Mouse (Mus musculus) forebrain, embryonic 12.5 days (tissue): Measurements from ENCODE around the gene Mrpl21. TPM values are rescaled to one million over a fixed set of nuclear protein-coding genes. Genes with fewer than 3 reads are reported as not detected.

Source experiments
- ATAC-seq: fragments of 200-750 bp; cut with Nextera tagmentation; 2 replicates; pipeline ENCODE4 v1.8.0; 2017; ENCODE audit warnings: moderate TSS enrichment; ENCODE audit not compliant: low FRiP score
- H3K27ac ChIP-seq: fragments of 300-500 bp; sonication (generic); 2 replicates; pipeline ENCODE4 v1.5.1; 2016; ENCODE audit warnings: mild to moderate bottlenecking
- H3K27me3 ChIP-seq: fragments of 300-500 bp; sonication (generic); 2 replicates; pipeline ENCODE4 v1.6.1; 2016; ENCODE audit warnings: mild to moderate bottlenecking
- H3K36me3 ChIP-seq: fragments of 300-500 bp; sonication (generic); replicated peaks from 2 replicates; pipeline ENCODE4 v1.6.1; 2016; ENCODE audit warnings: mild to moderate bottlenecking
- H3K4me1 ChIP-seq: fragments of 300-500 bp; sonication (generic); 2 replicates; pipeline ENCODE4 v1.6.1; 2016
- H3K4me2 ChIP-seq: fragments of 300-500 bp; sonication (generic); 2 replicates; pipeline ENCODE4 v1.6.1; 2016; ENCODE audit warnings: mild to moderate bottlenecking, moderate library complexity
- H3K4me3 ChIP-seq: fragments of 300-500 bp; sonication (generic); replicated peaks from 2 replicates; pipeline ENCODE4 v1.5.1; 2016; ENCODE audit warnings: mild to moderate bottlenecking
- H3K9ac ChIP-seq: fragments of 300-500 bp; sonication (generic); 2 replicates; pipeline ENCODE4 v1.6.1; 2016; ENCODE audit warnings: mild to moderate bottlenecking
- H3K9me3 ChIP-seq: fragments of 300-500 bp; sonication (generic); 2 replicates; pipeline ENCODE4 v1.6.1; 2016
- WGBS: fragments of 180-500 bp; shearing (Covaris S2); methylation state at CpG from one replicate; pipeline ENCODE4 v1.1.7; 2016; 5-methylcytosine and 5-hydroxymethylcytosine counted together
- polyA plus RNA-seq: library from polyadenylated mRNA; unstranded; fragments of >200 nt; fragmentation: Nextera tagmentation; extraction: Ambion mirVana; gene quantifications from 2 replicates; pipeline ENCODE4 v1.2.1, GENCODE M21; 2016

Gene Mrpl21
- 124 and 125 TPM in 2 replicates for polyA plus RNA-seq

GRCm38 (mm10) chr19:3282572-3283467 lies at the start of gene Mrpl21, which contains the start of gene Ighmbp2:
Mrpl21 (plus strand) TSS chr19:3282901.
Ighmbp2 (minus strand) TSS chr19:3283017.
- peak within 1 kb of the TSS; percentile 71 for H3K4me2 ChIP-seq
- peak within 1 kb of the TSS; percentile 43; the same call in 1 of the 2 replicates for H3K27ac ChIP-seq
- peaks cover 20% of the 10 kb centered on the region for H3K4me1 ChIP-seq
- no peaks in the 10 kb centered on the region for H3K27me3 ChIP-seq
- H3K4me3 ChIP-seq, result peak within 1 kb of the TSS; percentile 72
- H3K9ac ChIP-seq, result peak within 1 kb of the TSS; percentile 83
- ATAC-seq, result peak; percentile 94
- peaks cover 49% of the 10 kb centered on the region for H3K36me3 ChIP-seq
- no peaks in the 10 kb centered on the region for H3K9me3 ChIP-seq
- WGBS, result under 1% methylated on average over 49 of the region's 49 CpGs

- Histone ChIP-seq H3K4me3 (no peak overlapping the region), H3K9me3 (no peaks in the 10 kb centered on the region), H3K4me1 (no peaks in the 10 kb centered on the region), H3K27me3 (no peaks in the 10 kb centered on the region), H3K27ac (no peak overlapping the region), H3K36me3 (peaks cover 45% of the 10 kb centered on the region), H3K4me2 (no peak overlapping the region), H3K9ac (no peak overlapping the region)
- WGBS, result 95% methylated on average over 8 of the region's 8 CpGs
- no peak for ATAC-seq
Measured at GRCm38 (mm10) chr19:3260016-3260415, 22.7 kb upstream of the Mrpl21 start.

GRCm38 (mm10) chr19:3260591-3260990 lies 22.1 kb upstream of the Mrpl21 start:
- H3K9me3 ChIP-seq, result no peaks in the 10 kb centered on the region
- ATAC-seq, result no peak

DNA sequence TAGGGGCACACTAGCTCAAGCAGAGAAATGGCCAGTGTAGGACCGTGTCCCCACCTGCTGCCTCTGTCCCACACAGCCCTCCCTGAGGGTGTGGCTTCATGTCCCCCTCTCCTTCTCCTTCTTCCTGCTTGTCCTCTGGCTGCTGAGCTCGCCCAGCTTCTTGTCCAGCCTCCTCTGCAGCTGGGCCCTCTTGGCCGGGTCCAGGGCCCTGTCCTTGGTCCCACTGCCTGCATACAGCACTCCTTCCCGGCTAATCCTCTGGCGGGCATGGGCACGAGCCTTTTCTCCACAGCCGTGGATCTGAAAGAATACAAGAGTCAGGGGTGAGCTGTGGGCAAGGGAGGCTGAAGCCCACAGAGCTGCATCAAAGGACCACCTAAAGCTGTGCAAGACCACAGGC lies 21.4 kb upstream of the Mrpl21 start:
- WGBS, result 91% methylated on average over 7 of the region's 7 CpGs
- Histone ChIP-seq H3K36me3 (peaks cover 58% of the 10 kb centered on the region), H3K27ac (no peak overlapping the region), H3K9ac (no peak overlapping the region), H3K4me3 (no peak overlapping the region), H3K27me3 (no peaks in the 10 kb centered on the region), H3K4me2 (no peak overlapping the region), H3K9me3 (no peaks in the 10 kb centered on the region), H3K4me1 (no peaks in the 10 kb centered on the region)
- no peak for ATAC-seq

More at GRCm38 (mm10) chr19:3260591-3260990, 22.1 kb upstream of the Mrpl21 start:
- H3K4me1 ChIP-seq, result no peaks in the 10 kb centered on the region
- WGBS, result 83% methylated on average over 3 of the region's 3 CpGs
- H3K27me3 ChIP-seq, result no peaks in the 10 kb centered on the region
- no peak overlapping the region for H3K4me3 ChIP-seq
- no peak overlapping the region for H3K4me2 ChIP-seq
- no peak overlapping the region for H3K27ac ChIP-seq
- no peak overlapping the region for H3K9ac ChIP-seq
- peaks cover 51% of the 10 kb centered on the region for H3K36me3 ChIP-seq

DNA sequence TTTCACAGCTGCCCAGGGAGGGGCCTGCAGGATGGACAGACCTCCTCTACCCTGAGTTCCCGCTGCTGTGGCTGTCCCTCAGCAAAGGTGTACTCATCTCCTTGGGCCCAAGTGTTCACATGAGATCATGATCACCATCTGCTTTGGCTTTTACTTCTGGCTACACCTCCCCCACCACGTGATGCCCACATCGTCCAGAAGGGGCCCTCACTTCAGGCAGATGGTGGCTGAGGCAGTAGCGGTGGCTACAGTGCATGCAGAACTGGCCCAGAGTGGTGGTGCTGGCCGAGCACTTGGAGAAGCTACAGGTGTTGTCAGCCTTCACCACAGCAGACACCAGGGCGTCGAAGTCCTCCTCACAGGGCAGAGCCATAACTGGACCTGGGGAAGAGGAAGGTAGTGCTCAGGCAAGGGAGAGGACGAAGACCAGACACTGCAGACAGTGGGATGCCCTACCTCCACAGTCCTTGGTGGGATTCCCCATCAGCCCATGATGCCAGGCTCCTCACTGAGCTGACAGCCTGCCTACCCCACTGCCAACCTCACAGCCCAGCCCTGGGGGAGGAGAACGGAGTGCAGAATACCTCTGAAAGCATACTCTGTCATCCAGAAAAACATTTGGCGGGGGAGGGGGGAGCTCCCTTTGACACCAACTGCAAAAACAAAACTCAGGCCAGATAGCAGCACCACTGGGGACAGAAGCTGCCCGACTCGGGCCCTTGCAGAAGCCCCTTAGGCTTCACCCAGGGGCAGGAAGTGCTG lies 20.8 kb upstream of the Mrpl21 start:
- Histone ChIP-seq H3K4me3 (no peak overlapping the region), H3K4me2 (no peak overlapping the region), H3K27ac (no peak overlapping the region), H3K4me1 (no peaks in the 10 kb centered on the region), H3K9me3 (no peaks in the 10 kb centered on the region), H3K9ac (no peak overlapping the region), H3K36me3 (peaks cover 64% of the 10 kb centered on the region), H3K27me3 (no peaks in the 10 kb centered on the region)
- 86% methylated on average over 12 of the region's 12 CpGs for WGBS
- ATAC-seq, result no peak

GRCm38 (mm10) chr19:3264348-3264747 lies 18.4 kb upstream of the Mrpl21 start:
- WGBS, result 95% methylated on average over 6 of the region's 6 CpGs
- Histone ChIP-seq H3K27me3 (no peaks in the 10 kb centered on the region), H3K27ac (no peak overlapping the region), H3K36me3 (peaks cover 88% of the 10 kb centered on the region), H3K4me2 (no peak overlapping the region), H3K9ac (no peak overlapping the region), H3K9me3 (no peaks in the 10 kb centered on the region), H3K4me1 (no peaks in the 10 kb centered on the region), H3K4me3 (no peak overlapping the region)
- no peak for ATAC-seq

DNA sequence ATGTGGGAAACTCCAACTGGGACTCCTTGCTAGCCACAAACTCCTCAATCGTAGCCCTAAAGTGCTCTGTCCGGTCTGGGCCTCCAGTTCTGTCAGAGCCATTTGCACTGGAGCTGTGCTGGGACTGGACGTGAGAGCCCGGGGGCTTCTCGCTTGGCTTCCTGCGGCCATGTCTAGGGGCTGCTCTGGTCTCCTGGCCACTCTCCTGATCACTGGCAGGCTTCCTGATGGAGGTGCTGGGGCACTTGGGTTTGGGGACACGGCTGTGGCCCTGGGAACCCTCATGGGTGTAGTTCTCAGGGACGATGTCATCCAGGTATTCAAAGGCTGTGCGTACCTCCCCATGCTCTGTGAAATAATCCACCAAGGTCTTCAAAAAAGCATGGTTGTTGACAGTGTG lies 17.5 kb upstream of the Mrpl21 start:
- Histone ChIP-seq H3K27ac (no peak overlapping the region), H3K9me3 (no peaks in the 10 kb centered on the region), H3K4me3 (no peak overlapping the region), H3K36me3 (peaks cover 89% of the 10 kb centered on the region), H3K9ac (no peak overlapping the region), H3K27me3 (no peaks in the 10 kb centered on the region), H3K4me2 (no peak overlapping the region), H3K4me1 (no peaks in the 10 kb centered on the region)
- ATAC-seq, result no peak
- 95% methylated on average over 9 of the region's 9 CpGs for WGBS

DNA sequence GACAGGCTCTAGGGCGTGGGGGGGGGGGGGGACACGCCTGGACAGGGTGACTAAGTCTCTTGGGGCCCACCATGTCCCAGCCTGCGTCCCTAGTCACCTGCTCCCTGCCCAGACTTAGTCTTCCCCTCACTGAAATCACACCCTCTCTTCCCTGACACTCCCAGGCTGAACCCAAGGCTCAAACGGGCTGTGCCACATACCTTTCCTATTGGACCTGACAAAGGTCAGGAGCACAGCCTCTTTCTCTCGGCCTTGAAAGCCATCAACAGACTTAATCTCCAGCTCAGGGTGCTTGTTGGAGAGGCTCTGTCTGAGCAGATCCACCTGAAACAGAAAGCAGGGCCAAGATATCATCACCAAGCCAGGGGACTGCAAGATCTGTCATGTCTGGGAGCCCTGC lies 16.6 kb upstream of the Mrpl21 start:
- ATAC-seq, result no peak
- Histone ChIP-seq H3K4me1 (no peaks in the 10 kb centered on the region), H3K9ac (no peak overlapping the region), H3K4me3 (no peak overlapping the region), H3K27me3 (no peaks in the 10 kb centered on the region), H3K9me3 (no peaks in the 10 kb centered on the region), H3K36me3 (peaks cover 89% of the 10 kb centered on the region), H3K4me2 (no peak overlapping the region), H3K27ac (no peak overlapping the region)
- WGBS, result 90% methylated on average over 5 of the region's 5 CpGs

DNA sequence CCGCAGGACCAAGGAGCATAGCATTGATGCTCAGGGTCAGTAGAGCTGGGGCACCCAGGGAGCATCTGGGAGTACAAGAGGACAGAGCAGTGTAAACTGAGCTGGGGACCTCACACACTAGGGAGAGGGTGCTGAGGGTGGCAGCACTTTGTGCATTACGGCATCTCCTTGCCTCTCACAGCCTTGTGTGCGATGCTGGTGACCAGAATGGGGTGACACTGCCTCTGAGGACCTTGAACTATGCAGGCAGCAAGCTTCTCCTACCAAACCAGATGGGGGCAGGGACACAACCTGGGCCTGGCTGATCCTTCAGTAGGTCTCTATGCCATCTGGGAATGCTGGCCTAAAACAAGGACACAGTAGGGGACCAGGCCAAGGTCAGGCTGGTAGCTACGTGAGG lies 16.0 kb upstream of the Mrpl21 start:
- H3K27ac ChIP-seq, result no peak overlapping the region
- H3K9ac ChIP-seq, result no peak overlapping the region
- ATAC-seq, result no peak
- H3K4me1 ChIP-seq, result no peaks in the 10 kb centered on the region
- H3K4me3 ChIP-seq, result no peak overlapping the region
- H3K9me3 ChIP-seq, result no peaks in the 10 kb centered on the region
- no peaks in the 10 kb centered on the region for H3K27me3 ChIP-seq
- H3K4me2 ChIP-seq, result no peak overlapping the region
- 87% methylated on average over 4 of the region's 4 CpGs for WGBS
- peaks cover 89% of the 10 kb centered on the region for H3K36me3 ChIP-seq

- WGBS, result 85% methylated on average over 4 of the region's 4 CpGs
Measured at GRCm38 (mm10) chr19:3267340-3267739, 15.4 kb upstream of the Mrpl21 start.

GRCm38 (mm10) chr19:3268218-3268980 lies 14.3 kb upstream of the Mrpl21 start:
- no peak overlapping the region for H3K4me3 ChIP-seq
- peaks cover 100% of the 10 kb centered on the region for H3K36me3 ChIP-seq
- WGBS, result 95% methylated on average over 17 of the region's 17 CpGs

More at GRCm38 (mm10) chr19:3267340-3267739, 15.4 kb upstream of the Mrpl21 start:
- Histone ChIP-seq H3K9me3 (no peaks in the 10 kb centered on the region), H3K27me3 (no peaks in the 10 kb centered on the region), H3K4me3 (no peak overlapping the region), H3K36me3 (peaks cover 89% of the 10 kb centered on the region), H3K9ac (no peak overlapping the region), H3K27ac (no peak overlapping the region), H3K4me1 (no peaks in the 10 kb centered on the region), H3K4me2 (no peak overlapping the region)
- no peak for ATAC-seq

DNA sequence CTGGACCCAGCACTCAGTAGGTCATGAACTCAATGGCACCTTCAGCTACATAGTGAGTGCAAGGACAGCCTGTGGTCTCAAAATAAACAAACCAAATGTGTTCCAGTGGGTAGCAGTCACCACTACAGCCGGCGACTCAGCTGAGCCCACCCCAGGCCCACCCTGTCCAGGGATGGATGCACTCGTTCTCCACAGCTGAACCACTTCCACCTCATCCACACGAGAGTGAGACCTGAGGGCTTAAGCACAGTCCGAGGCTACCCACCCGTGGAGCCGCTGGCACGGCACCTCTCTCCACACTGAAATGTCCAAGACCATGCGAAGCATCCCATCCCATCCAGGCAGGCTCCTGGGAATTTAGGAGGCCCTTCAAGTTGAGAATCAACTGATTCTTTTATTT lies 13.4 kb upstream of the Mrpl21 start:
- H3K4me3 ChIP-seq, result no peak overlapping the region
- H3K4me2 ChIP-seq, result no peak overlapping the region
- peaks cover 100% of the 10 kb centered on the region for H3K36me3 ChIP-seq
- H3K9me3 ChIP-seq, result no peaks in the 10 kb centered on the region
- 94% methylated on average over 9 of the region's 9 CpGs for WGBS
- no peak for ATAC-seq
- H3K9ac ChIP-seq, result no peak overlapping the region
- no peaks in the 10 kb centered on the region for H3K4me1 ChIP-seq
- H3K27ac ChIP-seq, result no peak overlapping the region
- no peaks in the 10 kb centered on the region for H3K27me3 ChIP-seq

More at GRCm38 (mm10) chr19:3268218-3268980, 14.3 kb upstream of the Mrpl21 start:
- H3K4me1 ChIP-seq, result no peaks in the 10 kb centered on the region
- H3K4me2 ChIP-seq, result no peak overlapping the region
- no peak overlapping the region for H3K9ac ChIP-seq
- no peaks in the 10 kb centered on the region for H3K27me3 ChIP-seq
- ATAC-seq, result no peak
- H3K9me3 ChIP-seq, result no peaks in the 10 kb centered on the region
- H3K27ac ChIP-seq, result no peak overlapping the region
